Mouse (Mus musculus): ENCODE measurements around the gene Obscn. TPM values are rescaled to one million over a fixed set of nuclear protein-coding genes. Genes with fewer than 3 reads are reported as not detected.
"Not testable (repeated sequence)": the region's sequence is repeated elsewhere in the genome, so short reads cannot be mapped to it uniquely, and the experiment has no call there.

Obscn gene
- total RNA-seq, 2 experiments from 2014 or later, result under 0.01 to 0.37 TPM

- ATAC-seq (replicated peaks; ENCODE audit: low FRiP score, low TSS enrichment, poor library complexity, severe bottlenecking), result no peak
These were observed 166.5 kb downstream of the Obscn start for GRCm38 (mm10) chr11:58969659-58970058.

- no peak for ATAC-seq (replicated peaks; ENCODE audit: low FRiP score, low TSS enrichment, poor library complexity, severe bottlenecking)
These were observed 167.2 kb downstream of the Obscn start for GRCm38 (mm10) chr11:58969027-58969426.

- no peak for ATAC-seq (replicated peaks; ENCODE audit: low FRiP score, low TSS enrichment, poor library complexity, severe bottlenecking)
These were observed 167.7 kb downstream of the Obscn start for GRCm38 (mm10) chr11:58968551-58968950.

- ATAC-seq (replicated peaks; ENCODE audit: low FRiP score, low TSS enrichment, poor library complexity, severe bottlenecking), result no peak
These were observed 168.9 kb downstream of the Obscn start for GRCm38 (mm10) chr11:58967346-58967745.

- ATAC-seq (replicated peaks; ENCODE audit: low FRiP score, low TSS enrichment, poor library complexity, severe bottlenecking), result no peak
These were observed 171.0 kb downstream of the Obscn start for GRCm38 (mm10) chr11:58965001-58965760.

DNA sequence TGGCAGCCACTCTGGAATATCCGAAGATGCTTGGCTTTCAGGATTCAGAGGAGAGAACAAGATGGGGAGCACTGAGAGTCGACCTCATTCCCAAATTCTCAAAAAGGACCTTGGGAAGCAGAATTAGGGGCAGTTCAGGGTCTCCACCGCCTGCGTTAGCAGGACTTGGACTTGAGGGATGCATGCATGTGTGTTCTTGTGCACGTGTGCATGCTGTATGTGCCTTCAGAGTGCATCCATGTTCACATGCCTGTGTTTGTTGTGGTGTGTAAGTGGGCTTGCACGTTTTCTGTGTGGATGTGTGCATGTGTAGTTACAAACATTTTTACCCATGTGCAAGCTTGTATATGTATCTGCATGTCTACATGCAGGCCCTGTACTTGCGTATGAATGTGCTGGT is 172.0 kb downstream of the Obscn start:
- no peak for ATAC-seq (replicated peaks; ENCODE audit: low FRiP score, low TSS enrichment, poor library complexity, severe bottlenecking)

- peak; percentile 29; the same call in 1 of the 2 replicates for ATAC-seq (replicated peaks; ENCODE audit: low FRiP score, low TSS enrichment, poor library complexity, severe bottlenecking)
These were observed 172.7 kb downstream of the Obscn start for GRCm38 (mm10) chr11:58963543-58963942.

DNA sequence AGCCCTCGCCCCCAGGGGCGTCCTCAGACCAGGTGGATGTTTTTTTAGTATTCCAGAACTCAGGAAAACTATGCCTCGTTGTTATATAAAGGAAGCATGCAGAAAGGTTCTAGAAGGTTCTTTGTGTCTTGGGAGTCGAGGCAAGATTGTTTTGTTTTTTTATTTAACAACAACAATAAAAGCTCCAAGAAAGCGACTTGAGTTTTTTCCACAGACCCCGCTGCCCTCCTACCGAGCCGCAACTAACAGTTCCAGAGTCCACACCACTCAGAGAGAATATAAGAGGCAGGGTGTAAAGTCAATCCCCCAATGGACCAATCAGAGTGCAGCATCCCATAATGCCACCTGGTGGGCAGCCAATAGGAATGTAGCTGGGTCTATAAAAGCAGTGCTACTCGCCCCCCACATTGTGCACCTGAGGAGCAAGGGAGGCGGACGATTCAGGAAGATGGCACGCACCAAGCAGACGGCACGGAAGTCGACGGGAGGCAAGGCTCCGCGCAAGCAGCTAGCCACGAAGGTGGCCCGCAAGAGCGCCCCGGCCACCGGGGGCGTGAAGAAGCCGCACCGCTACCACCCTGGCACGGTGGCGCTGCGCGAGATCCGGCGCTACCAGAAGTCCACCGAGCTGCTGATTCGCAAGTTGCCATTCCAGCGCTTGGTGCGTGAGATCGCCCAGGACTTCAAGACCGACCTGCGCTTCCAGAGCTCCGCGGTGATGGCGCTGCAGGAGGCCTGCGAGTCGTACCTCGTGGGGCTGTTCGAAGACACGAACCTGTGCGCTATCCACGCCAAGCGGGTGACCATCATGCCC is 174.6 kb downstream of the Obscn start:
- ATAC-seq (replicated peaks; ENCODE audit: low FRiP score, low TSS enrichment, poor library complexity, severe bottlenecking), result no peak

- ATAC-seq (replicated peaks; ENCODE audit: low FRiP score, low TSS enrichment, poor library complexity, severe bottlenecking), result peak; percentile 79
These were observed 176.2 kb downstream of the Obscn start for GRCm38 (mm10) chr11:58959921-58960465.

DNA sequence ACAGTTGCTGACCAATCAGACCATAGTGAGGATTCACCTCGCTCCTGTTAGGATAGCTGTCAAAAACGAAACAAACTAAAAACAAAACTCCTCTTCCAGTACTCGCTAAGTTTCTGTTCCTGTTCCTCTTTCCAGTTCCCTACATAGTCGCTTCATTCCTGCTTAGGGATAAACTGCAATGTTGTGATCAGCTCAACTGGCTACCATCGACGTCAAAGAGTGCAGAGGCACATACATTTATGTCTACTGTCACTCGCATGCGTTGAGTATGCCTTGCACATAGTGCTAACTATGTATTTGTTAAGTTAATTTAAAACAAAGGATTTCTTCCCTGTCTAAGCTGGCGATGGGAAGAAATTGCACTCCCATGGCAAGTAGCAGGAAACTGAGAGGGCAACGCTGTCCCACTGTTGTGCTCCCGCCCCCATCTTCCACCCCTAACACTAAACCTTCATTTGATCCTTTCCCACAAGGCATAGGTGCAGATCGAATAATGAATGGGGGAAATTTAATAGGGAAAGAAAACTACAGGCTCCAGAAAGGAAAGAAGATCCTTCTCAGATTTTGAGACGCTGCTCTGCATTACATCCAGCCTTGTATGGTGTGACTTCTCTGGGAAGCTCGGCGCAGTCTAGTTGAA is 176.9 kb downstream of the Obscn start:
- ATAC-seq (replicated peaks; ENCODE audit: low FRiP score, low TSS enrichment, poor library complexity, severe bottlenecking), result no peak

GRCm38 (mm10) chr11:58958536-58958935 is 177.7 kb downstream of the Obscn start:
- ATAC-seq (replicated peaks; ENCODE audit: low FRiP score, low TSS enrichment, poor library complexity, severe bottlenecking), result no peak

DNA sequence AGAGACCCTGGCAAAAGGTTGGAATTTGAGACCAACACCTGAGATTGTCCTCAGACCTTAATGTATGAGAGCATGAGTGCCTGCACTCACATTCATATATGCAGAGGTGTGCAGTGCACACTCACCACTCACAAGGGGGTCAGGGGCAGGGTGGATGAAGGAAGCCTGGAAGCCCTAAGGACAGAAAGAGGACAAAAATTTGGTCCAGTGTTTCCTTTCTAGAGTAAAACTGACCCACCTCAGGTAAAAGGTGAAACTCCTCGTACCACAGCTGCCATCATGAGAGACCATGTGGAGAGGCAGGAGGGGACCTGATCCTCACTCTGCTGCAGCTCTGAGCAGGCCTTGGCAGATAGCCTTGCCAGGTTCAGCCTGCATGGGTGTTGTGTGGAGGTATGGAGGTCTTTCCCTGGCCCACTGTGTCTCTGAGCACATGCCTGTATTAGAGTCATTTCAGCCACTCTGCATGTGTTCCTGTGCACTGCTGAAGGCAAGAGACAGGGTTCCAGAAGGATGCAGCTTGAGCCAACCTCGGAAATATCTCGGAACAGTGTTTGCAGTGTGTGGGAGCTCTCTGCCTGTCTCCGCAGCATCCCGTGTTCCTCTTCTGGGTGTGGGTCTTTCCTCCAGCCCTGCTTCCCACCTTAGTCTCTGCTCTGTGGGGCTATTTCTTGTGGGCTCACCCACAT is 178.8 kb downstream of the Obscn start:
- ATAC-seq (replicated peaks; ENCODE audit: low FRiP score, low TSS enrichment, poor library complexity, severe bottlenecking), result no peak

- ATAC-seq (replicated peaks; ENCODE audit: low FRiP score, low TSS enrichment, poor library complexity, severe bottlenecking), result no peak
These were observed 180.3 kb downstream of the Obscn start for GRCm38 (mm10) chr11:58955868-58956257.

GRCm38 (mm10) chr11:58955143-58955867 is 180.9 kb downstream of the Obscn start:
- ATAC-seq (replicated peaks; ENCODE audit: low FRiP score, low TSS enrichment, poor library complexity, severe bottlenecking), result no peak

DNA sequence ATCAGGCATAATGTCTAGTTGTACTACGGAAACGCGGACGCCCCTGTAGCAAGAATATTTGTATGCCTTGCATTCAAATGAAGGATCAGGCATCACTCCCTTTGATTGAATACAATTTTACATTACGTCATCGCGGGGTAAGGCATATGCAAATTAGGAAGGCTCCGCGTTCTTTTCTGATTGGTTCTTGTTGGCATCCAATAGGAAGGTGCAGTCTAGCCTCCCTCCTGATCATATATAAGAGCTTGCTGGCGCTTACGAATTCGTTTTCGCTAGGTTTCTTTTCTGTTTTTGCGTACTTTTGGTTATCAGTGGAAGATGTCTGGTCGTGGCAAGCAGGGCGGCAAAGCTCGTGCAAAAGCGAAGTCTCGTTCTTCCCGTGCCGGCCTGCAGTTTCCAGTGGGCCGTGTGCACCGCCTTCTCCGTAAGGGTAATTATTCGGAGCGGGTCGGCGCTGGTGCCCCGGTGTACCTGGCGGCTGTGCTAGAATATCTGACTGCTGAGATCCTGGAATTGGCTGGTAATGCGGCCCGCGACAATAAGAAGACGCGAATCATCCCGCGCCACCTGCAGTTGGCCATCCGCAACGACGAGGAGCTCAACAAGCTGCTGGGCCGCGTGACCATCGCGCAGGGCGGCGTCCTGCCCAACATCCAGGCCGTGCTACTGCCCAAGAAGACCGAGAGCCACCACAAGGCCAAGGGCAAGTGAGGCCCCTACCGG is 181.6 kb downstream of the Obscn start, which contains the start of the genes Hist3h2a and Trim17:
TSS of gene Hist3h2a (plus strand) at position 266 of the 723 bp plus-strand sequence.
TSS of gene Trim17 (plus strand) at position 266 of the 723 bp plus-strand sequence.
- ATAC-seq (replicated peaks; ENCODE audit: low FRiP score, low TSS enrichment, poor library complexity, severe bottlenecking), result peak; percentile 85

DNA sequence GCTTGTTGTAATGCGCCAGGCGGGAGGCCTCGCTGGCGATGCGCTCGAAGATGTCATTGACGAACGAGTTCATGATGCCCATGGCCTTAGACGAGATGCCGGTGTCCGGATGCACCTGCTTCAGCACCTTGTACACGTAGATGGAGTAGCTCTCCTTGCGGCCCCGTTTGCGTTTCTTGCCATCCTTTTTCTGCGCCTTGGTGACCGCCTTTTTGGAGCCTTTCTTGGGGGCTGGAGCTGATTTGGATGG is 182.1 kb downstream of the Obscn start:
- ATAC-seq (replicated peaks; ENCODE audit: low FRiP score, low TSS enrichment, poor library complexity, severe bottlenecking), result not testable (repeated sequence)

GRCm38 (mm10) chr11:58953351-58954169 is 182.6 kb downstream of the Obscn start:
- ATAC-seq (replicated peaks; ENCODE audit: low FRiP score, low TSS enrichment, poor library complexity, severe bottlenecking), result no peak; the same call in 1 of the 2 replicates

Data from megakaryocyte-erythroid progenitor cell, adult 5-6 weeks (primary cell).